Mouse (Mus musculus) mouse embryonic stem cell (cell line): ENCODE measurements around the gene Fam240b.
"Not testable (repeated sequence)": the region's sequence is repeated elsewhere in the genome, so short reads cannot be mapped to it uniquely, and the experiment has no call there.

ENCODE experiments used
- in situ Hi-C, 2 experiments: fragments of 300-500 bp; cut with MboI; formaldehyde crosslinking; loops; 1 replicate in 1 of 2; 3 replicates in 1 of 2; pipeline ENCODE4 v1.14.3; 2019 to 2020; ENCODE audit warnings: low sequenced_read_pairs in 2 of 2, low pct_unique_long_range_greater_than_20kb in 1 of 2, mixed read lengths in 1 of 2; ENCODE audit not compliant: unreplicated experiment in 1 of 2

The Fam240b gene

DNA sequence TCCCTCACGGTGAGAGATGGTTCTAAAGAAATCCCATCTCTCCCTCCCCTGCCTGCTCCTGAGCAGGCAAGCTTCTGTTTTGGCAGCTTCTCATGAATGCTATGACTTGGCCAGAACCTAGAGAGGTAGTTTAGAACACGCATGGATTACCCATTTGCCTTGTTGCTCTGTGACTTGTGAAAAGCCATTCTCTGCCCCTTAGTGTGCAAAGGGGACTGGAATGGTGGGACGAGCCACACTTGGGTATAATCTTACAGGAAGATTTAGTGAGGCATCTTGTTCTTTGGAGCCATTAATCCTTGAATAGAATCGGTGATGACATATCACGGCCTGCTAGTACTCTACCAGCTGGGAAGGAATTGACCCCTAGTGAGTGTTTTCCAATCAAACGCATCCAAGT, at the start of gene Fam240b:
Gene Fam240b, minus strand, starts transcription at position 101 of the 400 bp plus-strand sequence.
- in situ Hi-C loops = no loop called here

DNA sequence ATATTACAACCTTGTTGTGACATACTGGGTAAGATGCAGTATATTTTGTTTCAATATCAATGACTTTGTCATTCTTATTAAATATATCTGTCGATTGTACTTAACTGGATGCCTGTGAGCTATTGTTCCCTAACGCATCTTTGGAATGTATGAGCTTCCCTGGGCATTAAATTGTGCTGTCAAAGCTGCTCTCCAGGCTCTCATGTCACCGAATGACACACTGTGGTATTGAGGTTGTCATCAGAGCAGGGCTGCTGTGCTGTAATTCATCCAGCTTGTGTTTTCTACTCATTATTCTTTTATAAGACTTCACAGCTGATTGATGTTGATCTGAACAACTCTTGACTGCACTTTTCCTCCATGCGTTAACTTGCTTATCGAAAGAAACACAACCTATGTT, 32.5 kb upstream of the Fam240b start:
- in situ Hi-C loops = no loop called here

DNA sequence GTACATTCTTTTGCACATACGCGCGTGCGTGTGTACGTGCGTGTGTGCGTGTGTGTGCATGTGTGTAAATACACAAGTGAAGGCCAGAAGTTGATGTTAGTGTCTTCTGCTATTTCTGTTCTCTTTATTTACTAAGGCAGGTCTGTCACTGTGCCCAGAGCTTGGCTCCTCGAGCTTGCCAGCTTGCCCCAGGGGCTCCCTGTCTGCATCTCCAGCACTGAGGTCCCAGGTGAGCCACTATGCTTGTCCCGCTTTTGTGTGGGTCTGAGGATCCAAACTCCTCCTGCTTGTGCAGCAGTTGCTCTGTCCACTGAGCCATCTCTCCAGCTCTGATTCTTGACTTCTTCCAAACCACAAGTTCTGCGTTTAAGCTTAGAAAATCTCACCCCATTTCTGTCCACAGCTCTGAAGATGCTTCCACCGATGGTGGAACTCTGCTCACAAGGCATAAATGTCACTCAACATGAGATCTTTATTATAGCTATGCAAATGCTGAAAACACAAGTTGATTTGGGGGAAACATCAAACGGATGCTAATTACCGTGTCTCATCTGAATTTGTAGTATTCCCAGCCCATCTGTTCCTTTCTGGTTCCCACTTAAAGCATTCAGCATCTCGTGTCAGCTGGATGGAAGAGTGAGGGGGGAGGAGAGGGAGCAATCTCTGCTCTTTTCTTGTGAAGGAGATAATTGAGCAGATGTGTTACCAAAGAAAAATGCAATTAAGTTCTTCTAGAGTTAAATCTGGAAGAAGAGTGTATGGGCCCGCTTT, 29.1 kb upstream of the Fam240b start:
- in situ Hi-C loops = loop anchor here in 1 of 2 experiments (10.0 kb wide), 1 partner anchor 62 kb away; no protein-coding TSS in a partner anchor

DNA sequence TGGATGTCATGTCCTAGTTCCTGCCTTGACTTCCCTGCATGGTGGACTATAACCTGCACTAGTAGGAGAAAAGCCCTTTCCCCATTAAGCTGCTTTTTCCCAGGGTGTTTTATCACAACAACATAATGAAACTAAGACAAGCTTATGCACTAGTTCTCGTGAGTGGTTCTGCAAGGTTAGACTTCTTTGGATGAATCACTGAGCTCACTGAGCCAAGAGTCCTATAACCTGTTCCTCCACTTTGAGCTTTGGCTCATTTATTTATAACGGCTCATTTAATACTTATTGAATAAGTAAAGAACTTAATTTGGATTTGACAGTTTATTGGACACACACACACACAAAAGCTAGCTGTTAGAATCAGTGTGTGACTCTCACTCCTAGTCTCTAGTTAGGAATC, 16.7 kb upstream of the Fam240b start:
- in situ Hi-C loops = no loop called here

DNA sequence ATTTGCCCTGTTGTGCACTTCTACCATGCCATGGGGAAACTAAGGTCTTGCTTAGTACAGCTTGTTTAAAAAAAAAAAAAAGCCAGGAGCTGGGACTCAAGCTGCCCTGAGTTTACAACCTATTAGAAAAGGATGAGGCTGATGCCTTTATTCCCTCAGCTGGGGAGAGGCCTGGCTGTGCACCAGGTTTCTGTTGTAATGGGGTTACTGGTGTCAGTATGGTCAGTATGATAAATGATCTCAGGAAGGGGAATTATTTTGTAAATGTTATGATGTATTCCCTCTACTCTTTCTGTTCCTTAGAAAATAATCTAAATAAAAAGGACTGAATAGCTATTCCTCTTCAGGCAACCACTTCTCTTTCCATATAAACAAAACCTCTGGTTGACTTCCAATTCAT, 14.0 kb upstream of the Fam240b start:
- in situ Hi-C loops = no loop called here

DNA sequence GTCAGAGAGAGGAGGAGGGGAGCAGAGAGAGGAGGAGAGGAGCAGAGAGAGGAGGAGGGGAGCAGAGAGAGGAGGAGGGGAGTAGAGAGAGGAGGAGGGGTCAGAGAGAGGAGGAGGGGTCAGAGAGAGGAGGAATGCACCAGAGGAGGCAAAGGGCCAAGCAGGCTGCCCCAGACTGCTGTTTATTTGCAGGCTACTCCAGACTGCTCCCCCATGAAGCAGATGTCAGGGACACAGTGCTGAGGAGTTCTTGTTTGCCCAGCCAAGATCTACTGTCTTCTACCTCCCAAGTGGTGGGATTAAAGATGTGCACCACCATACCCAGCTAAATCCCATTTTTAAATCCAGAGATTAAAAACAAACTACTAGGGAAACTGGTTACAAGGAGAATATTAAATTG, 9.8 kb upstream of the Fam240b start:
- in situ Hi-C loops = no loop called here

DNA sequence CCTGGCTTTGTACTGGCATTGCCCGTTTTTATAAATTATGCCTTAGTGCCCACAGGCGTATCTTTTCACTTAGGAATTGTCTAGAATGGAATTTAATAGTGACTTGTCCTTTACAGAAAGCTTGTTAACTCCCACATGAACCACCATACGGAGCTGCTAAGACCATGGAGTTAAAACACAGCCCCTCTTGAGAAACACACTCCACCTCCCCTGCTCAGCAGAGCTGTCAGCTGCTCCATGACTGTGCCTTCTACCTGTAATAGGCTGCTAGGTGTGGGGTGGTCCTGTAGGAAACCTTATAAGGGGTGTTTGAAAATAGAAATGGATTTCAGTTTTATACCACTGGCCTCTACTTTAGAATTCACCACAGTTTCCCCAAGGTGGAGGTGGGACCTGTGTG, 5.2 kb upstream of the Fam240b start:
- in situ Hi-C loops = no loop called here

DNA sequence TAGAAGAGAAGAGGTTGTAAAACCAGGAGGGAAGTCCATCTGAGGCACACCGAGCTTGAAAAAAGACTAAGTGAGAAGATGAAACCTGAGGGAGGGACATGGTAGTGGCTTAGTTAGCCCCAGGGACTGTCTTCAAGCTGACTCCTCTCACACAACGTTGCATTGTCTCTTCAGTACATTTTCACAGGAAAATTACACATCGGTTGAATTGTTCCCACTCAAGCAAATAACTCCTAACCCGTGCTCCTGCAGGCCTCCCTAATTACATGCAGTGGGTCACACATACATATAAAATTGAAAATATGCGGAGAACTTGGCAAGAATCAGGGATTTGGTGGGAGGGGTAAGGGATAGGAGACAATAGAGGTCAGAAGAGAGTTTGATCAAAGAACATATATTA, 4.0 kb downstream of the Fam240b start:
- in situ Hi-C loops = no loop called here

DNA sequence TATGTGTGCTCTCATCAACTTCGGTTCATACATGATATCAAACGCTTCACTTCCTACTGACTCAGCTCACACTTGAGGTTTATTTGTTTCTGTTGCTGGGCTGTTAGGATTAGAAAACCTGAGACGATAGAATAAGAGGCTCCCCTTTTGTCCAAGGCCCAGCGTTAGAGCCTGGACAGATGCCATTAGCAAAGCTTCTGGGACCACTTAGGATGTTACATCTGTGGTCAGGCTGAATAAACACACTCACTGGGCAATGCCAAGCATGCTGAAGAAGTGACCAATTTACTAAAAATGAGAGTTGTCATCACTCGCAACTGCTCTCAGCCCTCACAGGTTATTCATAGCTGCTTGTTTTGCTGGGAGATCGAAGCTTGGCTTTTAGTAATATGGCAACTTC, 7.7 kb downstream of the Fam240b start:
- in situ Hi-C loops = no loop called here

DNA sequence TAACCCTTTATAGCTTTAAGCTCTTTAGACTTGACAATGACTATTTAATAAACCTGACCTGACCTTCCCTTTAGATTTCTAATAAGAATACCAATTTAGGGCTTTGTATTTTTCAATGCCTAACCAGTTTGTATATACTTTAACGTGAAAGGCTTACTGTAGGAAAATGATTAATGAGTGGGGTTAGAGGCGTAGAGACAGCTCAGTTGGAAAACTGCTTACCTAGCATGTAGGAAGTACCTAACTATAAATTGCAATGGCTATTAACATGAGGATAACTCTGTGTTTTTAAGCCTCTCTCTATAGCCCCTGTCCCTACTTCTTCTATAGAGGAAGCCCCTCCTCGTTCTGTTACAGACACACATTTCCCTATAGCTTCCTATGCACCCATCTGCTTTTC, 17.6 kb downstream of the Fam240b start:
- in situ Hi-C loops = no loop called here

DNA sequence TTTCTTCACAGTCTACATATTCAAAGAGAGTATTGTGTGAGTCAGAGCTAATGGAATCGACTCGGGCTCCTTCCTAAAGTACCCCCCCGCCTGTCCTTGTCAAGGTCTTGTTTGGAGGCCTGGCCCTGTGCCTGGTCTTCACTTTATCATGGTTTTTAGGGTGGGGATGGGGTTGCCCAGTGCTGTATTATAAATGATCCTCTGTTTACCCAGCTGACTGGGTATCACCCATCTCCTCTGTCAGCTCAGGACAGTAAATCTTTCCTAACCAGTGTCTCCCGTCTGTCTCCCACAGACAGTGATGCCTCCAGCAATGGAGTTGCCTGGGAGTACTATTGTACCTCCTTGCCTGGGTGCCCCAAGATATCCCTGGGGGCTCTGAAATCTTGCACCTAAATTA, 19.6 kb downstream of the Fam240b start:
- in situ Hi-C loops = no loop called here

DNA sequence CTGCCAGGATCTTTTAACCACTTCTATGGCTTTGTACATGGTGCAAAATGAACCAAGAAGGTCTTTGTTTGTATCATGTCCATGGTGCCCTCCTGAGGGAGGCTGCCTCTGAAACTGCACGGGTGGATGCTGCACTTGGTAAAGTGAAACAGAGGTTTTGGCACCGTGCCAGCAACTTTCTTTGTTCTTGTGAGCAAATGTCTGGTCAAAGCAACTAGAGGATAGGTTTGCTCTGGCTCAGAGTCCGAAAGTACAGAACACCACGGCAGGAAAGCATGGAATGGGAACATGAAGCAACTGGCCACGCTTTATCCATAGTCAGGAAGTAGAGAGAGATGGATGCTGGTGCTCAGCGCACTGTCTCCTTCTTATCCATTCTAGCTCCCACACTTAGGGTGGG, 29.7 kb downstream of the Fam240b start:
- in situ Hi-C loops = loop anchor here in 1 of 2 experiments (10.0 kb wide), 1 partner anchor 57 kb away; no protein-coding TSS in a partner anchor

DNA sequence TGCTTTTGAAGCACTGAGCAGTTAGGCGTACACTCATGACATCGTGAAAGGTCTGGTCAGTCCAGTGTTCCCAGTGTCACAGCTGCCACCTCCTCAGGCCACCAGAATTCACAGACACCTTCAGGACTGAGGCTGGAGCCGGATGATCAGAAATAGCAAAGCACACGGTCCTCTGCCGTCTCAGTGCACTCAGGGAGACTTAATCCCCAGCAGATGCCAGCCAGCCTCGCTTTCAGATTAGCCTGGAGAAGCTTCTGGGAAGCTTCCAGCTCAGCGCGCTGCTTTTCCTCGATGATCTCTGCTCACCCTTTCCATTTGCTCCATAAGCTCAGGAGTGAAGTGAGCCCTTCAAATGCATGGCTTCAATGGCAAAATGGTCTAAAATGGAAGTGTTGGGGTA, 32.4 kb downstream of the Fam240b start:
- in situ Hi-C loops = loop anchor here in 1 of 2 experiments (10.0 kb wide), 1 partner anchor 60 kb away; no protein-coding TSS in a partner anchor

DNA sequence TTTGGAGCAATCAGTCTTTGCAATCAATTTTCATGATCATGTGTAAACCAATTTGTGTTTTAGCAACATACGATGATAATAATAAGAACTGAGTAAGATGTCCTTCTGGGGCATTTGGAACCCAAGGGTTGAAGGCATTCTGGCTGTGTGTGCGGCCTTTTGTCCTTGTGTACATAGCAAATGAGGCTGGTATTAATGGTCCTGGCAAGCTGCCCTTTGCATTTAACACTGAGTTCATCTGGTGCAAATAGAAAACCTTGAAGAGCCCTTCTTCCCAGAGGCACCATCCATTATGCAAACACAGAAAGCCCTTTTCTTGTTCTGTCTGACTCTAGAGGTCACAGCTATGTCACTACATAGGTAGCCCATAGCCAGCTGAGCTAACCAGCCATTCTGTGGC, 35.0 kb downstream of the Fam240b start:
- in situ Hi-C loops = loop anchor here in 1 of 2 experiments (10.0 kb wide), 1 partner anchor 62 kb away; no protein-coding TSS in a partner anchor

DNA sequence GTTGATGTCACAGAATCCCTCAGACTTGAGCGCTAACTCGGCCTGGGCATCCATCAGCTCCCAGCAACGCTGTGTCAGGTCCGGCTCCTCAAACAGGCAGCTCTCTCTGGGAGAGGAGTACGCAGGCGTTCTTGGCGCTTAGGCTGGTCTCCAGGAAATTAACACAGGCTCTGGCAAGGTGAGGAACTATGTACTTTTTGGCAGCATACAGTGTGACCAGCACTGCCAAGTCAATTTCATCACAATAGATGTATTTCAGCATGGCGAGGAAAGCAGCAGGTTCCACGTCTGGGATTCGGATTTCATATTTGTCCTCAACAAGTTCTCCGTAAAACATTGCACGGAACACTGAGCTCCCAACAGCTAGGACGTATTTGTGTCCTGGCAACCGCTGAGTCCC, 39.4 kb downstream of the Fam240b start:
- in situ Hi-C loops = no loop called here

DNA sequence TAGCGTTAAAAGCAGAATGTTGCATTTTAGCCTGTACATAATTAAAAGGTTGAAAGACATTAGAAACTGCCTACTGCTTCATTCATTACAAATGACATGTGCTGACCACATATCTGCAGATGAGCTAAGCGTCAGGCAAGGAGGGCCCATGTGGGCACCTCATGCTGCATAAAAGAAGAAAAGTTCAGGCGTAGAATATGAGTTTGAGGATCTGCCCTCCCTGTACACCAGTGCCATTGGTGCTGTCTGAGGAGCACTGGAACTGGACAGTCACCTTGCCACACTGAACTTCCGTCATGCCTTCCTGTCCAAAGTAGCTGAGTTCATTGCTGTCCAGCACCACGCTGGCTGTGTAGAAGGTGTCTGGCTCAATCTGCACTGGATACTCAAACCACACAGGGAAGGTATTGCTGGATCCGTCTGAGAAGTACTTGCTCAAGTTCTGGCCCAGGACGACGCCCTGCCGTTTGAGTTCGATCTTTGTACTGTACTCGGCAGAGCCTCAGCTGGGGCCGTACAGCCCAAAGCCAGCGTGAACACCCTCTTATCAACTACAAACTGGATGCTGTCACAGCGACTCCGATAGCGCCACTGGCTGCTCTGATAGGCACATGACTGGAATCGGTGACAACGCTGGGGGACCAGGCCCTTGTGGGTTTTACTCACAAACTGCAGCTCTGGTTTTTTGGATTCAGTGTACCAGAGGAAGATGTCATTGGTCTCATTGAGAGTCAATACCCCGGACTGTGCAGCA, 40.2 kb downstream of the Fam240b start:
- in situ Hi-C loops = not testable (repeated sequence)

DNA sequence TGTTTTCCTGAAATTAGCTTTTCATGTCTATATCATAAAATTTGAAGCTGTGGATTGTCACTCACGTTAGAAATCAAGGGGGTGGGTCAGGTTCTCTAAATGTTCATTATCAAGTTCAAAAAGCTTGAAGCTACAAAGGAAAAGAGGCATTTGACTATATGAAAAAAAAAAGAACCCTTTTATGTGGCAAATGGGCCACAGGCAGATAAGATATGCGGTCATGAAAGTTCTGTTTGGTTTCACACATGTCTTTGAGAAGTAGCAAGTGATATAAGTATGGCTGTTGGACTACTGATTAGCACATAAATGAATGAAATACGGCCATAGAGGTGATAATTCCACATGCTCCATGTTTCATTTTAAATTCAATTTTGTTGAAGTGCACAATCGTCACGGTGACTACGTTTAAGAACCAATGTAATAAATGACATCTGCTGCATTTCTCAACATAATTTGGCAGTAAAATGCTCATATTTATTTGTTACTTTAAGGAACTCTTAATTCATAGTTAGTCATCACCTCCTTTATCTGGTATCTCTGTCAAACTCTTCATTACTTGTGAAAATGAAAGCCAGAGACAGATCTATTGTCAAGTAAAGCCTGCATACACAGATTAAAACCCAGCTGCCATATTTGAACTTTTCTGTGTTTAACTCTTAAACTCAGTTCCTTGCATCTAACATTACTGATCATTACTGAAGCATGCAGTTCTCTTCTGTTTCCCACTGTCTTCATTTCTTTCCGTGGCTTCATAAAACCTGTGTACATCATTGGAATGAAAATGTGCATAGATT, 47.4 kb downstream of the Fam240b start:
- in situ Hi-C loops = no loop called here

DNA sequence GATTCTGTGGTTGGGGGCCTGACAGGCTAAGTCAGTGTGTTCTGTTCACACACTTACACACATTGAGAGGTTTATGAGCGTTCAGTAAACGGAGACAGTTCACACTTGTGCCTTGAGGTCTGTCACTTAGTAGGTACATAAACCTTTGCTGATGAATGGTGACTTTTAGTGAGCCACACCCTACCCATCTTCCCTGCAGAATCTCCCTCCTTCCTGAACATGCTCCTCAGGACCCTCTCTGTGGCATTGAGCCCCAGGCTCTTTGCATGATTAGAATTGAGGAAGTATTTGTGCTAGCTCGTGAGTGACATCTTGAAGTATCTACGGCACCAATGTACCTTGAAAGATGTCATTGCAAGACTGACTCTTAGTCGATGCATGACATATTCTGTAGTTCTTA, 48.9 kb downstream of the Fam240b start:
- in situ Hi-C loops = loop anchor here (10.0 to 25.0 kb wide), 2 partner anchors 116 to 261 kb away; no protein-coding TSS in a partner anchor

DNA sequence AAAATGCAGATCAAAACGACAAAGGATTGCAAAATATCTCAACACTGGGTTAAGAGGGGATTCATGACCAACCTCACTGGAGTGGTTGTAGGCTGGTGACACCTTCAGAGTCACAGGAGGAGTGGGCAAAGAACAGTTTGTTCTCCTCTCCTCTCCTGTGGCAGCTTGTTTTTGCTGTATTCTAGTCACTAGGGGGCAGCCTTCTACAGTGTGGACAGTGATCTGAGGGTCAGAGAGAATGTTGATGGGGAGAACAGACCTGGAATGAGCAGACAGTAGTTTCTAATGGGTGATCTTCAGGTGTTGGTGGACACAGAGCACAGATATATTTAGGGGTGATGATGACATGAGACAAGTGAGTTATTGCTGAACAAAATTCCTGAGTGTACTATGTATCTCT, 49.6 kb downstream of the Fam240b start:
- in situ Hi-C loops = loop anchor here (10.0 to 25.0 kb wide), 2 partner anchors 117 to 261 kb away; no protein-coding TSS in a partner anchor
